Mouse (Mus musculus): Measurements from ENCODE around the gene Igfn1.

DNA sequence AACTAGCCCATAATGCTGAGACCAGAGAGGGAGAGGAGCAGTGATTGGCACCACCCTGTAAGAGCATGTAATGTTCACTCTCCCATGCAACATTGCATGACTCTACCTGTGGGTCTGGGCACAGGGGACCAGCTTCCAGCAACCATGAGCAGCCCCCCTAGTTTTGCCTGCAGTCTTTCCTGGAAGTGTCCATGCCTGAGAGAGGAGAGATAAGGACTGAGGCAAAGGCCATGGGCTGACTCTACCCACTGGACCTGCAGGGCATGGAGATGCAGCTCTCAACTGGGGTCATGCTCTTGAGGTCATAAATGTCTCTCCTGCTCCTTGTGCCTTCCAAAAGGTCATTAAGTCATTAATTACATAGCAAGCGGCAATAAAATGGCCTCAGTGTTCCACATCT, 70.1 kb downstream of the Igfn1 start:
- TF ChIP-seq CTCF (IDR thresholded peaks at IDR 0.05; ENCODE audit: control insufficient read depth, insufficient read depth, low read length) (no peak), POLR2A (IDR thresholded peaks at IDR 0.05; ENCODE audit: borderline replicate concordance, control insufficient read depth, low read depth, low read length) (no peak)
